9 mouse cellular contexts compared by ENCODE assay signal in genomic region chr9:32033937-32034336, GRCm38 (mm10).
DNase-seq lines count a peak whose midpoint lies in the region; ATAC-seq and TF ChIP-seq lines count a peak whose summit lies in the region.
"Had no signal": no experiment of that assay in that cellular context is flagged by ENCODE, and none has a peak within 500 bp of the region (broad histone marks: within the 10 kb centered on the region; RNA-seq: fewer than 3 reads in every experiment).

No protein-coding gene starts in this region.

- H3K36me3 ChIP-seq in kidney, embryonic 16.5 days (ENCODE audit: insufficient read depth, low read length): no peaks in the 10 kb centered on the region
- H3K36me3 ChIP-seq in embryonic facial prominence, embryonic 14.5 days (ENCODE audit: control insufficient read depth, insufficient read depth, low read length): no peaks in the 10 kb centered on the region
- H3K36me3 ChIP-seq in intestine, postnatal 0 days (ENCODE audit: control insufficient read depth, insufficient read depth): no peaks in the 10 kb centered on the region
- no peaks in the 10 kb centered on the region for H3K36me3 ChIP-seq in neural tube, embryonic 15.5 days

- no peaks in the 10 kb centered on the region for H3K9me3 ChIP-seq in kidney, embryonic 16.5 days (ENCODE audit: low read length)
- H3K9me3 ChIP-seq in embryonic facial prominence, embryonic 14.5 days (ENCODE audit: control insufficient read depth, low read length): no peaks in the 10 kb centered on the region
- H3K9me3 ChIP-seq in intestine, postnatal 0 days (ENCODE audit: control insufficient read depth): no peaks in the 10 kb centered on the region
- H3K9me3 ChIP-seq in neural tube, embryonic 15.5 days (replicated peaks): no peaks in the 10 kb centered on the region

- no peak overlapping the region for H3K27ac ChIP-seq in kidney, embryonic 16.5 days (ENCODE audit: low read length)
- H3K27ac ChIP-seq in embryonic facial prominence, embryonic 14.5 days (replicated peaks; ENCODE audit: low read depth, low read length): no peak overlapping the region
- no peak overlapping the region for H3K27ac ChIP-seq in intestine, postnatal 0 days (ENCODE audit: low read depth, low read length)
- H3K27ac ChIP-seq in neural tube, embryonic 15.5 days (replicated peaks): no peak overlapping the region

- DNase-seq in kidney, adult 18-20 months: no peak
- DNase-seq in embryonic facial prominence, embryonic 14.5 days (ENCODE audit: low spot score): peak; percentile 44
- DNase-seq in c-Kit-positive CD71-positive TER-119-positive erythroid progenitor cells, embryonic 14.5 days (ENCODE audit: low spot score): no peak
- DNase-seq in ovary, postnatal 10 days (ENCODE audit: low spot score): no peak
- DNase-seq in cerebellum, postnatal 14 days: no peak
- DNase-seq: layer of hippocampus, postnatal 36 days had no signal

- no peak for TF ChIP-seq CTCF in intestine, postnatal 0 days (IDR thresholded peaks at IDR 0.05; ENCODE audit: low read depth)

- peaks cover 20% of the 10 kb centered on the region for H3K4me1 ChIP-seq in kidney, embryonic 16.5 days (ENCODE audit: insufficient read depth, low read length)
- peaks cover 13% of the 10 kb centered on the region for H3K4me1 ChIP-seq in embryonic facial prominence, embryonic 14.5 days (ENCODE audit: control insufficient read depth, insufficient read depth, low read length)
- H3K4me1 ChIP-seq in intestine, postnatal 0 days (replicated peaks; ENCODE audit: control insufficient read depth, insufficient read depth, low read length): no peaks in the 10 kb centered on the region; the same call in 1 of the 2 replicates
- H3K4me1 ChIP-seq in neural tube, embryonic 15.5 days: peaks cover 43% of the 10 kb centered on the region

- WGBS in kidney, embryonic 16.5 days: 5% methylated on average over 6 of the region's 6 CpGs
- WGBS in embryonic facial prominence, embryonic 14.5 days: 11% methylated on average over 6 of the region's 6 CpGs
- WGBS in intestine, postnatal 0 days: 24% methylated on average over 6 of the region's 6 CpGs
- 8% methylated on average over 6 of the region's 6 CpGs for WGBS in neural tube, embryonic 15.5 days

- H3K27me3 ChIP-seq in kidney, embryonic 16.5 days (ENCODE audit: insufficient read depth, low read length): no peaks in the 10 kb centered on the region
- H3K27me3 ChIP-seq in embryonic facial prominence, embryonic 14.5 days (replicated peaks; ENCODE audit: control insufficient read depth, insufficient read depth, low read length): no peaks in the 10 kb centered on the region
- H3K27me3 ChIP-seq in intestine, postnatal 0 days (replicated peaks; ENCODE audit: control insufficient read depth, insufficient read depth, low read length): no peaks in the 10 kb centered on the region
- H3K27me3 ChIP-seq in neural tube, embryonic 15.5 days (replicated peaks): no peaks in the 10 kb centered on the region

- H3K9ac ChIP-seq in kidney, embryonic 16.5 days (replicated peaks; ENCODE audit: low read length): no peak overlapping the region
- H3K9ac ChIP-seq in embryonic facial prominence, embryonic 14.5 days (ENCODE audit: low read depth, low read length): 0 out of 2 replicates have a peak overlapping the region, but pooled peaks have one; percentile 86
- H3K9ac ChIP-seq in intestine, postnatal 0 days (ENCODE audit: low read depth, low read length): no peak overlapping the region
- H3K9ac ChIP-seq in neural tube, embryonic 15.5 days (replicated peaks): peak overlapping the region; percentile 93

- ATAC-seq in kidney, embryonic 16.5 days (ENCODE audit: low FRiP score, low TSS enrichment): no peak
- no peak for ATAC-seq in embryonic facial prominence, embryonic 14.5 days (ENCODE audit: low read depth)
- no peak for ATAC-seq in intestine, postnatal 0 days
- no peak for ATAC-seq in neural tube, embryonic 15.5 days (ENCODE audit: low FRiP score)

- peak overlapping the region; percentile 71 for H3K4me2 ChIP-seq in kidney, embryonic 16.5 days (replicated peaks; ENCODE audit: low read depth, low read length)
- peak overlapping the region; percentile 83 for H3K4me2 ChIP-seq in embryonic facial prominence, embryonic 14.5 days (ENCODE audit: low read depth, low read length)
- peak overlapping the region; percentile 93 for H3K4me2 ChIP-seq in intestine, postnatal 0 days (replicated peaks; ENCODE audit: low read depth)
- peak overlapping the region; percentile 76 for H3K4me2 ChIP-seq in neural tube, embryonic 15.5 days

- H3K4me3 ChIP-seq in kidney, embryonic 16.5 days (ENCODE audit: low read length): peak overlapping the region; percentile 66
- H3K4me3 ChIP-seq in embryonic facial prominence, embryonic 14.5 days (ENCODE audit: low read depth, low read length): peak overlapping the region; percentile 80
- H3K4me3 ChIP-seq in intestine, postnatal 0 days (ENCODE audit: low read depth, low read length): no peak overlapping the region
- peak overlapping the region; percentile 90 for H3K4me3 ChIP-seq in neural tube, embryonic 15.5 days (replicated peaks)

Comparison
In these comparisons a context has a peak if more than half of its experiments do, and no peak if none do; other contexts are left out.
1. H3K9ac ChIP-seq: peak in embryonic facial prominence, embryonic 14.5 days (single experiment) and neural tube, embryonic 15.5 days (single experiment); none in kidney, embryonic 16.5 days (single experiment) and intestine, postnatal 0 days (single experiment).
2. Peak in every context shown above with its lines, with median percentiles within 50 percentile points of each other: H3K4me2 ChIP-seq.